Mouse (Mus musculus) bone marrow macrophage, adult 2 months (primary cell): ENCODE data around the gene Gm43638. TPM values are rescaled to one million over a fixed set of nuclear protein-coding genes. Genes with fewer than 3 reads are reported as not detected.
"Not testable (repeated sequence)": the region's sequence is repeated elsewhere in the genome, so short reads cannot be mapped to it uniquely, and the experiment has no call there.

Experiments used
- H3K27ac ChIP-seq: 2 replicates; pipeline ENCODE4 v1.5.1; 2012; ENCODE audit warnings: low read depth, low read length; ENCODE audit not compliant: insufficient read depth
- H3K4me1 ChIP-seq: 2 replicates; pipeline ENCODE4 v1.6.1; 2012; ENCODE audit warnings: low read length; ENCODE audit not compliant: control insufficient read depth, insufficient read depth
- H3K4me3 ChIP-seq: 2 replicates; pipeline ENCODE4 v1.5.1; 2012; ENCODE audit warnings: mild to moderate bottlenecking, low read length, moderate library complexity; ENCODE audit not compliant: insufficient read depth
- CTCF ChIP-seq: IDR thresholded peaks from 2 replicates; pipeline ENCODE4 v1.5.1; 2012; ENCODE audit warnings: low read depth, mild to moderate bottlenecking, low read length, moderate library complexity
- POLR2A ChIP-seq: IDR thresholded peaks from 2 replicates; pipeline ENCODE4 v1.6.1; 2012; ENCODE audit warnings: mild to moderate bottlenecking, low read depth, low read length, borderline replicate concordance
- polyA plus RNA-seq: library from polyadenylated mRNA; stranded (reverse); fragments of >200 nt; gene quantifications from 2 replicates; pipeline ENCODE4 v1.2.4, GENCODE M21; 2012; ENCODE audit not compliant: missing spikeins, insufficient read depth, insufficient read length

Gene Gm43638
- polyA plus RNA-seq: not detected in 2 replicates

- H3K4me3 ChIP-seq, H3K4me1 ChIP-seq, H3K27ac ChIP-seq: not testable (repeated sequence)
Observed at GRCm38 (mm10) chr5:87486706-87487105, at the start of gene Gm43638. Gene Gm43638, minus strand, starts transcription at chr5:87486806.

- no peaks in the 10 kb centered on the region for H3K4me1 ChIP-seq
- TF ChIP-seq POLR2A (no peak), CTCF (no peak)
- no peak overlapping the region for H3K27ac ChIP-seq
- H3K4me3 ChIP-seq: no peak overlapping the region
Observed at GRCm38 (mm10) chr5:87535994-87536644, 49.5 kb upstream of the Gm43638 start.

- no peak overlapping the region for H3K4me3 ChIP-seq
- no peaks in the 10 kb centered on the region for H3K4me1 ChIP-seq
- H3K27ac ChIP-seq: no peak overlapping the region
- TF ChIP-seq CTCF: no peak
- TF ChIP-seq POLR2A: no peak
Observed at GRCm38 (mm10) chr5:87532288-87532687, 45.7 kb upstream of the Gm43638 start.

DNA sequence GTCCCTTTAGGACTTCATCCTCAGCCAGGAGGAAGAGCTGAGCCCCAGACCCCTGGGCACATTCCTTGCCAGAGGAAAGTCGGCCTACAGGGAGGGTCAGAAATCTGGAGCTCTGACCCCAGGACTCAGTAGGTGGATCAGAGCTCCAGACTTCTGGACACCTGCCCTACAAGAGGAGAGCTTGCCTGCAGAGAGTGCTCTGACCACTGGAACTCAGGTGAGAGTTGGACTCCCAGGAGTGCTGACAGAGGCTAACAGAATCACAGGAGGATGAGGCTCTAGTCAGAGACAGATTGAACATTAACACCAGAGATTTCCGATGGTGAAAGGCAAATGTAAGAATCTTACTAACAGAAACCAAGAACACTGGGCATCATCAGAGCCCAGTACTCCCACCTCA is 37.0 kb upstream of the Gm43638 start:
- H3K4me3 ChIP-seq, H3K4me1 ChIP-seq: not testable (repeated sequence)

DNA sequence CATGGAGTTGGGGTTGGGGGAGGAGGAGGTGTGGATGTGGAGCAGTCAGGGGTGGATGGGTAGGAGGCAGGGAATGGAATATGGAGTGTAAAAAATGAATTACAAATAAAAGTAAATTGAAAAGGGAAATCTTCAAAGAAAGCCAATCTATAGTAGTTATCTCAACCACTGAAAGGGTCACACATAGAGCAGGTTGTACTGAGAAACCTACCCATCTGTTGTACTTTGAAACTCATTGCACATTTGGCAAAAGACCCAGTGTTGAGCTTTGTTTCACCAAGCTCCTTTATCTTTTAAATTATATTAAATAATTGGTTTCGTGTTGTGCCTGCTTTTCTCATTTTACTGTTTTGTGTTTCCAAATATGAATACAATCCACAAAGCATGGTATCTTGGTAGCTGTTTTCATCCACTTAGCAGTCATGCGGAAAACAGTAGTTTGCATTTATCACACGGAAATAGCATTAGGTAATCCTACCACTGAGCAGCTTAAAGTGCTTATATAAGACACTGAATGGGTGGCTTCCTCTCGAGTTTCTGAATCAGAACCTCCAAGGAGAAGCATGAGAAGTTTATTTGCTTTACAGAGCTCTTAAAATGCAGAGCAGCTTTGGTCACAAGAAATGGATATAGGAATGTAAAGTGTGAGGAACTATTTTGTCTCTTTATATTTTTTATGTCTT is 19.3 kb upstream of the Gm43638 start:
- no peaks in the 10 kb centered on the region for H3K4me1 ChIP-seq
- H3K4me3 ChIP-seq: no peak overlapping the region
- no peak overlapping the region for H3K27ac ChIP-seq
- no peak for TF ChIP-seq CTCF
- no peak for TF ChIP-seq POLR2A

More for the DNA sequence above, 37.0 kb upstream of the Gm43638 start:
- H3K27ac ChIP-seq: not testable (repeated sequence)

DNA sequence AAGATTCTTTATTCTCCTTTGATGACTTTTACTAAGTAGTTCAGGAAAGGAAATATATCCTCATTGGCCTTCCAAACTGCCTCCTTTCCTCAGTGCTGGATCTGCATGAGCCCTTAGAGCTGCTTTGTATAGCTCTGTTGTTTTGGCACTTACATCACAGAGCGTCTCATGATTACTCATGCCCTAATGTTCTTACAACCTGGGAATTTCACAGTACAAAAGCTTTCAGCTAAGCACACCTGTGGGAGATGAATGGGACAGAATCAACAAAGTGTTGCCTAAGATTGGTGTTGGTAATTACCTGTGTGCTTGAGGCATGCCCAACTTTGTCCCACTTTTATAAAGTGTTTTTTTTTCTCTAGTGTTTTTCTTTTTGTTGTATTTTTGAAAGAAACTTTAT is 16.1 kb upstream of the Gm43638 start:
- no peak overlapping the region for H3K4me3 ChIP-seq

GRCm38 (mm10) chr5:87499341-87499740 is 12.7 kb upstream of the Gm43638 start:
- H3K4me1 ChIP-seq: no peaks in the 10 kb centered on the region
- H3K27ac ChIP-seq: no peak overlapping the region
- no peak for TF ChIP-seq CTCF
- H3K4me3 ChIP-seq: no peak overlapping the region

More for the DNA sequence above, 16.1 kb upstream of the Gm43638 start:
- TF ChIP-seq POLR2A (no peak), CTCF (no peak)
- Histone ChIP-seq H3K27ac (no peak overlapping the region), H3K4me1 (no peaks in the 10 kb centered on the region)

DNA sequence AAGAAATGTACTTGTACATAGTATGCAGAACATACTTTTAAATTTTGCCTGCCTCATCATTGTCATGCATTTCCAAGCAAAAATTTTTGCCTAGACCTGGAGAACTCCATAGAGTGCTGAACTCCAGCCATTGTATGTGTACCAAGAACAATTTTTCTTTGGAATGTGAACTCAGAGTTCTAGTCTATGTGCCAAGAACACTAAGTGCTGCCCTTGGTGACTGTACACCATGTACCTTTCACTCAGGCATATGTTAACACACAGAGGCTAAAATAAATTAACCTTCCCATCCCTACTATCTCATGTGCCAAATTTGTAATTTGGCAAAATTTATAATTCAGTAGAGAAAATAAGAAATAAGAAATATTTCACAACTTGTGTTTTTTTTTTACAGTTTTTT is 12.3 kb upstream of the Gm43638 start:
- no peak for TF ChIP-seq POLR2A
- TF ChIP-seq CTCF: no peak
- no peaks in the 10 kb centered on the region for H3K4me1 ChIP-seq
- H3K27ac ChIP-seq: no peak overlapping the region
- no peak overlapping the region for H3K4me3 ChIP-seq

- no peak within 1 kb of the TSS for H3K27ac ChIP-seq
- H3K4me3 ChIP-seq: no peak within 1 kb of the TSS
- TF ChIP-seq POLR2A (no peak), CTCF (no peak)
- H3K4me1 ChIP-seq: no peaks in the 10 kb centered on the region
Observed at GRCm38 (mm10) chr5:87490771-87491170, 4.2 kb upstream of the Gm43638 start, which contains the start of gene Ugt2a1. Gene Ugt2a1, minus strand, starts transcription at chr5:87490871.

GRCm38 (mm10) chr5:87482160-87482559 is 4.4 kb downstream of the Gm43638 start, which contains the start of gene Ugt2a2:
Gene Ugt2a2, minus strand, starts transcription at chr5:87482260.
- H3K4me1 ChIP-seq: no peaks in the 10 kb centered on the region
- no peak within 1 kb of the TSS for H3K4me3 ChIP-seq
- TF ChIP-seq POLR2A (no peak), CTCF (no peak)
- H3K27ac ChIP-seq: no peak within 1 kb of the TSS

DNA sequence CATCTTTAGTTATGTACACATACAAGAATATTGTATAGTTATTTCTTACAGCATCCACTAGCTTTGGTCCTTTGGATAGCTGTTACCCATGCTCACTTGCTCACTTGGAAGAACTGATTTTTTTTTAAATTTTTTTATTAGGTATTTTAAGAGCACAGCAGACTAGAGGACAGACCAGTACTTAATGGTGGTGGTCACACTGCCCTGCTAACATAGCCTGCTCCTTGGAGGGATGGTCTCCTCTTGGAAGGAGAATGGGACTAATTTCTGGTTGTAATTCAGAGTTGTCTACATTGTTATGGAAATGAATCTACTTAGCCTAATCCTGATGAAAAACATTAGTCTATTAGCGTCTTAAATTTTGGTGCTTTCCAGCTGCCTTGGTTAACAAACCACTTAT is 27.8 kb downstream of the Gm43638 start:
- H3K27ac ChIP-seq: no peak overlapping the region

More for the DNA sequence above, 27.8 kb downstream of the Gm43638 start:
- TF ChIP-seq CTCF (no peak), POLR2A (no peak)
- Histone ChIP-seq H3K4me1 (no peaks in the 10 kb centered on the region), H3K4me3 (no peak overlapping the region)
